Mouse (Mus musculus): Measurements from ENCODE around the gene Srp14.

GRCm38 (mm10) chr2:118479550-118479909 is at the start of gene Srp14:
- TF ChIP-seq POLR2A (IDR thresholded peaks at IDR 0.05; ENCODE audit: borderline replicate concordance, extremely low read depth, low read depth, low read length) (peak; percentile 88), CTCF (IDR thresholded peaks at IDR 0.05; ENCODE audit: insufficient read depth, low read length) (no peak)
